Mouse (Mus musculus) forebrain, embryonic 11.5 days (tissue): ENCODE measurements at regions not wholly inside any gene's neighbourhood (a gene's known extent, or its start where the extent isn't known, plus 50 kb on each side); places are given as distances from the start of the nearest gene placed in this dataset.
"Not testable (repeated sequence)": the region's sequence is repeated elsewhere in the genome, so short reads cannot be mapped to it uniquely, and the experiment has no call there.

Experiments
- ATAC-seq: fragments of 200-750 bp; cut with Nextera tagmentation; replicated peaks from 2 replicates; pipeline ENCODE4 v1.8.0; 2017; ENCODE audit warnings: moderate TSS enrichment; ENCODE audit not compliant: low FRiP score
- DNase-seq: peaks from one replicate; pipeline ENCODE4 v3.0.0-alpha.2; 2017; ENCODE audit warnings: low spot score
- H3K27ac ChIP-seq: fragments of 300-500 bp; sonication (generic); 2 replicates; pipeline ENCODE4 v1.5.1; 2014; ENCODE audit warnings: low read depth, low read length
- H3K27me3 ChIP-seq: fragments of 300-500 bp; sonication (generic); 2 replicates; pipeline ENCODE4 v1.6.1; 2014; ENCODE audit warnings: mild to moderate bottlenecking, low read length, mixed read lengths; ENCODE audit not compliant: control insufficient read depth, insufficient read depth
- H3K36me3 ChIP-seq: fragments of 300-500 bp; sonication (generic); 2 replicates; pipeline ENCODE4 v1.6.1; 2014; ENCODE audit warnings: mild to moderate bottlenecking, low read length, moderate library complexity, mixed read lengths; ENCODE audit not compliant: control insufficient read depth, insufficient read depth
- H3K4me1 ChIP-seq: fragments of 300-500 bp; sonication (generic); replicated peaks from 2 replicates; pipeline ENCODE4 v1.6.1; 2014; ENCODE audit warnings: low read length, mixed read lengths; ENCODE audit not compliant: control insufficient read depth, insufficient read depth
- H3K4me2 ChIP-seq: fragments of 300-500 bp; sonication (generic); 2 replicates; pipeline ENCODE4 v1.6.1; 2014; ENCODE audit warnings: low read depth, mild to moderate bottlenecking, low read length, moderate library complexity, mixed read lengths; ENCODE audit not compliant: severe bottlenecking
- H3K4me3 ChIP-seq: fragments of 300-500 bp; sonication (generic); 2 replicates; pipeline ENCODE4 v1.5.1; 2014; ENCODE audit warnings: low read depth, low read length
- H3K9ac ChIP-seq: fragments of 300-500 bp; sonication (generic); 2 replicates; pipeline ENCODE4 v1.6.1; 2014; ENCODE audit warnings: low read length
- H3K9me3 ChIP-seq: fragments of 300-500 bp; sonication (generic); 2 replicates; pipeline ENCODE4 v1.6.1; 2016; ENCODE audit warnings: low read length, mixed read lengths; ENCODE audit not compliant: control insufficient read depth
- WGBS: fragments of 180-500 bp; shearing (Covaris S2); extraction: QIAGEN DNeasy Blood & Tissue Kit; methylation state at CpG from one replicate; pipeline ENCODE4 v1.1.7; 2014; 5-methylcytosine and 5-hydroxymethylcytosine counted together

GRCm38 (mm10) chr19:17983416-17983815 lies 146.0 kb upstream of the Pcsk5 start:
- DNase-seq (no peak), ATAC-seq (no peak)
- Histone ChIP-seq H3K4me2 (no peak overlapping the region), H3K27ac (no peak overlapping the region), H3K9ac (no peak overlapping the region), H3K4me3 (no peak overlapping the region), H3K27me3 (no peaks in the 10 kb centered on the region), H3K36me3 (no peaks in the 10 kb centered on the region), H3K9me3 (no peaks in the 10 kb centered on the region), H3K4me1 (no peaks in the 10 kb centered on the region)
- 97% methylated on average over 1 of the region's 1 CpGs for WGBS

GRCm38 (mm10) chr19:17965566-17965965 lies 128.1 kb upstream of the Pcsk5 start:
- WGBS: 70% methylated on average over 1 of the region's 1 CpGs
- ATAC-seq (no peak), DNase-seq (no peak)
- Histone ChIP-seq H3K4me3 (no peak overlapping the region), H3K9me3 (no peaks in the 10 kb centered on the region), H3K27me3 (no peaks in the 10 kb centered on the region), H3K36me3 (no peaks in the 10 kb centered on the region), H3K9ac (no peak overlapping the region), H3K4me1 (no peaks in the 10 kb centered on the region), H3K4me2 (no peak overlapping the region), H3K27ac (no peak overlapping the region)

DNA sequence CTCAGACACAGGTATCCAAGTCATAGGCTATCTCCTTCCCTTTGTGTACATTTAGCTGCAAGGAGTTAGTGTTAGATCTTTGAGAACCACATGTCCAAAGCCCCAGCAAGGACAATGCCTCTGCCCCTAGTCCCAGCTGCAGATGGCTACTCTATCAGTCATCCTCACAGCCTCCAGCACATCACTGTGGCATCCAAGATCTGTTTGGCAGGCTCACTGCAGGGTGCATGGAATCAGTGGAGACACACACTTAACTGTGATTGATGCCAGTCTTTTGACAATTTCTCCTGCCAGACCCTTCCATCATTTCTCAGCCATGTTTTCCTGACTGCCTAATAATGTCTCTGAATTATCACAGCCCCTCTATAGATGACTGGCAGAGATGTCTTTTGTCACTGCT lies 121.0 kb upstream of the Pcsk5 start:
- H3K9me3 ChIP-seq: no peaks in the 10 kb centered on the region
- no peak overlapping the region for H3K27ac ChIP-seq
- H3K4me2 ChIP-seq: no peak overlapping the region
- no peaks in the 10 kb centered on the region for H3K36me3 ChIP-seq
- H3K4me3 ChIP-seq: no peak overlapping the region
- no peaks in the 10 kb centered on the region for H3K4me1 ChIP-seq
- H3K27me3 ChIP-seq: no peaks in the 10 kb centered on the region
- H3K9ac ChIP-seq: no peak overlapping the region
- ATAC-seq (no peak), DNase-seq (no peak)

GRCm38 (mm10) chr19:17932665-17933064 lies 95.2 kb upstream of the Pcsk5 start:
- no peak for DNase-seq

DNA sequence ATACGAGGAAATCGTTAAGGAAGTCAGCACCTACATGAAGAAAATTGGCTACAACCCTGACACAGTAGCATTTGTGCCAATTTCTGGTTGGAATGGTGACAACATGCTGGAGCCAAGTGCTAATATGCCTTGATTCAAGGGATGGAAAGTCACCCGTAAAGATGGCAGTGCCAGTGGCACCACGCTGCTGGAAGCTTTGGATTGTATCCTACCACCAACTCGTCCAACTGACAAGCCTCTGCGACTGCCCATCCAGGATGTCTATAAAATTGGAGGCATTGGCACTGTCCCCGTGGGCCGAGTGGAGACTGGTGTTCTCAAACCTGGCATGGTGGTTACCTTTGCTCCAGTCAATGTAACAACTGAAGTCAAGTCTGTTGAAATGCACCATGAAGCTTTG lies 89.7 kb upstream of the Pcsk5 start:
- not testable (repeated sequence) for H3K36me3 ChIP-seq, H3K4me2 ChIP-seq, H3K27ac ChIP-seq, H3K9me3 ChIP-seq, H3K9ac ChIP-seq, H3K4me3 ChIP-seq, H3K4me1 ChIP-seq, DNase-seq, H3K27me3 ChIP-seq, ATAC-seq
- WGBS: 94% methylated on average over 8 of the region's 8 CpGs

More at GRCm38 (mm10) chr19:17932665-17933064, 95.2 kb upstream of the Pcsk5 start:
- H3K4me3 ChIP-seq: no peak overlapping the region
- no peaks in the 10 kb centered on the region for H3K9me3 ChIP-seq
- ATAC-seq: no peak
- no peaks in the 10 kb centered on the region for H3K36me3 ChIP-seq
- no peak overlapping the region for H3K4me2 ChIP-seq
- 75% methylated on average over 4 of the region's 4 CpGs for WGBS
- no peaks in the 10 kb centered on the region for H3K4me1 ChIP-seq
- no peaks in the 10 kb centered on the region for H3K27me3 ChIP-seq
- no peak overlapping the region for H3K9ac ChIP-seq
- H3K27ac ChIP-seq: no peak overlapping the region

DNA sequence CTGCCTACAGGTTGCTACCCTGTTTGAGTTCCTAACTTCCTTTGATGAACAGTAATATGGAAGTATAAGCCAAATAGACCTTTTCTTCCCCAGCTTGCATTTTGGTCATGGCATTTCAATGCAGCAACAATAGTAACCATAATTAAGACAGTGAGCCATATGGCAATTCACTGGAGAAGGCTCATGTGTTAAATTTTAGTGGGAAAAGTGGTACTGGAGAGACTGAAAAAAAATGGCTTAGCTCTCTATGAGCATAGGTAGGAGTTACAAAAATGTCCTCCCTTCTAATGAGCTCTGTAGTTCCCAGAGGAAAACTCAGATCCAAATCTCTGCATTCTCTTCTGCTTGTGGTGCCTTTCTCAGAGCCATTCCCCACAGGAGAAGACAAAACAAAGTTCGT lies 70.1 kb upstream of the Pcsk5 start:
- ATAC-seq: no peak
- 84% methylated on average over 1 of the region's 1 CpGs for WGBS

DNA sequence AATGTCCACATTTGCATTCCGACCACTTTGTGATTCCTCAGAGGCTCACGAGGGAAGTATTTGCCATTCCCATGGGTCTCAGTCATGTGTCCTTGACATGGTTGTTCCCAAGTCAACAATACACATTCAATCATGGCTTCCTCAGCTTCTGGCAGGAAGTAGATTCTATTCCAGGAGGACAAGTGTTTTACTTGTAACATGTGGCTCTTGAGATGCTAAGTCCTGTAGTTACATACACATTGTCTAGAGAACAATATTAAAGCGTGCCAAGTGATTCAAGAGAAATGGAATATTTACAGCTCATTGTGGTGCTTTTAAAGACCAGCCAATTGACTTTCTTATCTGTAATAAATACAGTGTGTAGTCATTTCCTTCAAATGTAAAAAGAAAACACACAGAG lies 66.7 kb upstream of the Pcsk5 start:
- no peaks in the 10 kb centered on the region for H3K27me3 ChIP-seq
- no peak for ATAC-seq
- H3K4me2 ChIP-seq: no peak overlapping the region
- H3K4me3 ChIP-seq: no peak overlapping the region
- no peak overlapping the region for H3K9ac ChIP-seq
- 92% methylated on average over 3 of the region's 3 CpGs for WGBS
- H3K4me1 ChIP-seq: no peaks in the 10 kb centered on the region
- no peak overlapping the region for H3K27ac ChIP-seq
- H3K9me3 ChIP-seq: no peaks in the 10 kb centered on the region; the same call in 1 of the 2 replicates
- no peaks in the 10 kb centered on the region for H3K36me3 ChIP-seq
- no peak for DNase-seq

More for the DNA sequence above, 70.1 kb upstream of the Pcsk5 start:
- no peak overlapping the region for H3K4me2 ChIP-seq
- H3K4me3 ChIP-seq: no peak overlapping the region
- DNase-seq: no peak
- H3K9me3 ChIP-seq: no peaks in the 10 kb centered on the region; the same call in 1 of the 2 replicates
- H3K36me3 ChIP-seq: no peaks in the 10 kb centered on the region
- no peaks in the 10 kb centered on the region for H3K27me3 ChIP-seq
- H3K4me1 ChIP-seq: no peaks in the 10 kb centered on the region
- H3K9ac ChIP-seq: no peak overlapping the region
- H3K27ac ChIP-seq: no peak overlapping the region

DNA sequence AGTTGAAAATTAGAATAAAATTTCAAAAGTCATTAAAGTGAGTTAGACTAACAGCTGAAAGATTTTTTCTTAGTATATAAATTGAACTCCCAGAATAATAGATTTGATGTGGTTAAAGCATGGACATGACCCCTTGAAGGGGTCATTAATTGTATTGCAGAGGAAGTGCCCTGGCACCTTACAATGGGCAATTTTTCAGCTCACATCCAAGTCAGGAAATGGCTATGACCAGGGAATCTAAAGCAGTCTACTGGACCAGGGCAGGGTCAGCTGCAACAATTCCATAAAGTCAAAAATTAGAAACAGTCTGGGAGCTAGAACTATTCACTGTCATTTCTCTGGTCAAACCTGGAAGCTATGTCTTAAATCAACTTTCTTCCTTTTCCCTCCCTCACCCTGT lies 55.2 kb upstream of the Pcsk5 start:
- no peaks in the 10 kb centered on the region for H3K4me1 ChIP-seq
- H3K4me2 ChIP-seq: no peak overlapping the region
- no peak overlapping the region for H3K9ac ChIP-seq
- H3K27ac ChIP-seq: no peak overlapping the region
- no peaks in the 10 kb centered on the region for H3K27me3 ChIP-seq
- H3K9me3 ChIP-seq: no peaks in the 10 kb centered on the region
- ATAC-seq (no peak), DNase-seq (no peak)
- H3K36me3 ChIP-seq: no peaks in the 10 kb centered on the region
- no peak overlapping the region for H3K4me3 ChIP-seq
